ENCODE assay signal across 30 mouse cellular contexts in genomic region chr9:114484771-114485170, GRCm38 (mm10). TPM values are rescaled to one million over a fixed set of nuclear protein-coding genes. Genes with fewer than 3 reads are reported as not detected.
DNase-seq lines count a peak whose midpoint lies in the region; ATAC-seq and TF ChIP-seq lines count a peak whose summit lies in the region.
"Had no signal": no experiment of that assay in that cellular context is flagged by ENCODE, and none has a peak within 500 bp of the region (broad histone marks: within the 10 kb centered on the region; RNA-seq: fewer than 3 reads in every experiment).

No protein-coding gene starts in this region.

- TF ChIP-seq EP300 in ES-Bruce4 (IDR thresholded peaks at IDR 0.05; ENCODE audit: insufficient read depth, low read depth, low read length), result no peak

- H3K27me3 ChIP-seq in E14TG2a.4 (ENCODE audit: insufficient read depth, low read length) (no peaks in the 10 kb centered on the region), ES-Bruce4 (ENCODE audit: control insufficient read depth, insufficient read depth, low read length, poor library complexity, severe bottlenecking) (no peaks in the 10 kb centered on the region)
- H3K27me3 ChIP-seq: embryonic facial prominence, embryonic 12.5 days; forebrain, embryonic 13.5 days; forebrain, embryonic 15.5 days; Patski had no signal

- DNase-seq in R1 (ENCODE audit: low read depth, low spot score) (peak; percentile 58), adipocyte (ENCODE audit: low spot score) (no peak)
- DNase-seq in retina, embryonic 14.5 days (ENCODE audit: low spot score), result no peak
- no peak for DNase-seq in spleen, postnatal 14 days (ENCODE audit: low spot score in 2 of 2)
- DNase-seq in lung, postnatal 4 days, result no peak
- DNase-seq: adrenal gland, adult 2 months; adrenal gland, postnatal 10 days; adrenal gland, postnatal 25 days; cerebellum, adult 11 months; cerebellum, adult 18-20 months; cerebellum, adult 8-10 months; cerebellum, adult 9-11 months; cerebellum, postnatal 14 days; cerebellum, postnatal 36 days; forebrain, postnatal 0 days had no signal

- no peak overlapping the region for H3K27ac ChIP-seq in ES-Bruce4 (ENCODE audit: insufficient read depth, low read length)
- H3K27ac ChIP-seq: embryonic facial prominence, embryonic 10.5 days; embryonic facial prominence, embryonic 12.5 days; forebrain, embryonic 13.5 days; forebrain, embryonic 15.5 days had no signal

- H3K4me1 ChIP-seq in E14TG2a.4 (replicated peaks; ENCODE audit: low read depth, low read length), result peaks cover 41% of the 10 kb centered on the region
- H3K4me1 ChIP-seq in ES-Bruce4 (ENCODE audit: control insufficient read depth, insufficient read depth, low read length), result peaks cover 2% of the 10 kb centered on the region
- H3K4me1 ChIP-seq: embryonic facial prominence, embryonic 12.5 days; forebrain, embryonic 13.5 days; forebrain, embryonic 15.5 days had no signal

- no peak for TF ChIP-seq CTCF in E14TG2a.4 (conservative IDR thresholded peaks at IDR 0.05; ENCODE audit: low read length)
- no peak for TF ChIP-seq CTCF in ES-Bruce4 (IDR thresholded peaks at IDR 0.05; ENCODE audit: low read depth, low read length)

- H3K4me3 ChIP-seq in E14TG2a.4 (replicated peaks; ENCODE audit: low read length) (peak overlapping the region; percentile 50), ES-Bruce4 (ENCODE audit: low read depth, low read length) (peak overlapping the region; percentile 13; the same call in 1 of the 2 replicates)
- H3K4me3 ChIP-seq: embryonic facial prominence, embryonic 10.5 days; embryonic facial prominence, embryonic 12.5 days; forebrain, embryonic 13.5 days; forebrain, embryonic 15.5 days had no signal

- no peaks in the 10 kb centered on the region for H3K9me3 ChIP-seq in E14TG2a.4 (ENCODE audit: low read length)
- no peaks in the 10 kb centered on the region for H3K9me3 ChIP-seq in ES-Bruce4 (replicated peaks; ENCODE audit: control insufficient read depth, insufficient read depth, low read length, poor library complexity, severe bottlenecking)
- H3K9me3 ChIP-seq: embryonic facial prominence, embryonic 10.5 days; embryonic facial prominence, embryonic 12.5 days; forebrain, embryonic 13.5 days; forebrain, embryonic 15.5 days; G1E had no signal

- no peak overlapping the region for H3K9ac ChIP-seq in ES-Bruce4 (ENCODE audit: low read depth, poor library complexity, severe bottlenecking)
- H3K9ac ChIP-seq: embryonic facial prominence, embryonic 12.5 days; forebrain, embryonic 13.5 days; forebrain, embryonic 15.5 days; forebrain, postnatal 0 days had no signal

- no peaks in the 10 kb centered on the region; the same call in 1 of the 2 replicates for H3K36me3 ChIP-seq in E14TG2a.4 (ENCODE audit: insufficient read depth, low read length)
- H3K36me3 ChIP-seq in ES-Bruce4 (ENCODE audit: control insufficient read depth, insufficient read depth, low read length, poor library complexity, severe bottlenecking), result no peaks in the 10 kb centered on the region
- H3K36me3 ChIP-seq: embryonic facial prominence, embryonic 10.5 days; embryonic facial prominence, embryonic 12.5 days; forebrain, embryonic 15.5 days; G1E had no signal

- TF ChIP-seq POLR2A in ES-Bruce4 (IDR thresholded peaks at IDR 0.05; ENCODE audit: insufficient read depth, low read length), result no peak

- ATAC-seq in granulocyte monocyte progenitor cell, adult 5-6 weeks (replicated peaks; ENCODE audit: poor library complexity, severe bottlenecking), result peak; percentile 61
- ATAC-seq: activated CD4-positive, CD25-positive, alpha-beta regulatory T cell, adult 4 months; forebrain, embryonic 13.5 days; forebrain, embryonic 15.5 days; forebrain, postnatal 0 days; Patski had no signal

RNA-seq across cellular contexts. Expression of gene Ccr4, which starts 19.9 kb away (rescaled TPM):
- 0.57 and 1.4 TPM in 2 replicates for polyA plus RNA-seq in ES-Bruce4 (2011; ENCODE audit: insufficient read depth, insufficient read length, low read depth, missing spikeins)
- total RNA-seq in granulocyte monocyte progenitor cell, adult 5-6 weeks (2014; fragmentation: Nextera tagmentation), result not detected in 2 replicates
- not detected in 2 replicates for total RNA-seq in granulocyte monocyte progenitor cell, adult 5-6 weeks (2017)
- total RNA-seq: adrenal gland, adult 2 months; adrenal gland, postnatal 25 days; adrenal gland, postnatal 4 days; common myeloid progenitor, adult 5-6 weeks; forebrain, postnatal 0 days; G1E had no signal
- polyA plus RNA-seq: adrenal gland, adult 2 months; brain, embryonic 14.5 days; C2C12; embryonic facial prominence, embryonic 12.5 days; forebrain, embryonic 11.5 days; forebrain, embryonic 13.5 days; forebrain, embryonic 15.5 days; forebrain, postnatal 0 days; G1E; Patski had no signal

RNA-seq across cellular contexts. Expression of gene C130032M10Rik, which starts 30.7 kb away (rescaled TPM):
- not detected in 2 replicates for polyA plus RNA-seq in ES-Bruce4 (2011; ENCODE audit: insufficient read depth, insufficient read length, low read depth, missing spikeins)
- not detected in 2 replicates for total RNA-seq in granulocyte monocyte progenitor cell, adult 5-6 weeks (2014; fragmentation: Nextera tagmentation)
- not detected in 2 replicates for total RNA-seq in granulocyte monocyte progenitor cell, adult 5-6 weeks (2017)
- total RNA-seq: adrenal gland, postnatal 10 days; adrenal gland, postnatal 25 days; adrenal gland, postnatal 4 days; common myeloid progenitor, adult 5-6 weeks; forebrain, postnatal 0 days; G1E had no signal
- polyA plus RNA-seq: activated CD4-positive, CD25-positive, alpha-beta regulatory T cell, adult 4 months; adrenal gland, adult 2 months; brain, embryonic 14.5 days; C2C12; forebrain, embryonic 11.5 days; forebrain, embryonic 13.5 days; forebrain, embryonic 15.5 days; forebrain, postnatal 0 days; G1E; Patski had no signal
